Mouse (Mus musculus): ENCODE results near the gene Xpr1.

The Xpr1 gene

DNA sequence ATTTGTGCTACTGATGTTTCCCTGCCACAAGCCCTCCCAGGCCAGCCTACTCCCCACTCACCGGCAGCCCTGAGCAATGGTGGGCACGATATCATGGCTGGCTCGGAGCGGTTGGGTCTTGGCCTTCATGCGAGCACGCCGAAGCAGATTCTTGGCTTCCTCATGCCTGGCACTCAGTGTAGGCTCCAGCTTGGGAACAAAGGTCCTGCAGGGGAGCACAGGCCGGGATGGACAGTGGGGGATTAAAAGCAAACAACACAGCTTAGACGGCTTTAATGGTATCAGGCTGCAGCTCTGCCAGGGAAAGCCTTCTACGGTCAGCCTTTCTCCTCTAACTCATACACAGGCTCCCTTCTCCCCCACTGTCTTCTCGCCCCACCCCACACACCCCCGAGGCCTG lies 184.8 kb downstream of the Xpr1 start:
- no peak for DNase-seq (ENCODE audit: low spot score in 2 of 2)

DNA sequence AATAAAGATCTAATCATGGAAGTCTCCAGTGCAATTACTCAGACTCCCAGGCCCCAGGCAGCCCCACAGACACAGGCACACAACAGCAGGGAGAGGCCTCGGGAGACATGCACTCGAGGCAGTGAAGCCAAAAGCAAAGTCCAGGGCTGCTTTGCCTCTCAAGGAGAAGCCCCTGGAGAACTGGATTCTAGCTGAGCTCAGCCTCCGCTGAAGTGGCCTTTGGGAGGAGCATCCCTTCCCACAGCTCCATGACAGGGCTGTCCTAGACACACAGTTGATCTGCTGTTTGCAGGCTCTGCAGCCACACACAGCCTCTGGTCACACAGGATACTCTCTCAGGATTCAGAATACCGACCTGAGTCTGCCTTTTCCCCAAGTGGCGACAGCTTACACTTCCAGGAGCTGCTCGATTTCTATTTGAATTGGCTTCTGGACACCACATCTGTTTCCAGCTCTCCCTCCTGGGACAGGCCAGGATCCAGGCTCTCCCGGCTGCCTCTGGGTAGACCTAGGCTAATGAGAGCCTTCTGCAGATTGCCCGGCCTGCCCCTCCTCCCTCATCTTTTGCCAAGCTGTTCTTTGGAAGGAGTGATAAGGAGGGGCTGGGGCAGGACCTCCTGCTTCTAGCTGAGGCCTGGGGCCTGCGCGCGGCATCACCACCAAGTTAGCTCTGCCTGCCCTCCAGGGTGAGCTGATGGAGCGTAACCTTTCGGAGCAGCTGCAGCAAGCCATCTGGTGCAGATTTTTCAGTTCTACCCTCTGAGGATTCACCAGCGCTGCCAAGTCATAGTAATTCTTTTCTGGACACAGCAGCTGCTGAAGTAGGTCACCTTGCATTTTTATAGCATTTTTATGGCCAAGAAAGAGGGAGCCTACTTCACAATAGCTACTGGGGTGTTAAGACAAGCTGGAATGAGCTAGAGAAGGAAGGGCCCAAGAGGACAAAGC lies 187.5 kb downstream of the Xpr1 start:
- peak; percentile 59 to 72 for DNase-seq (ENCODE audit: low spot score in 2 of 2)
